Mouse (Mus musculus) embryo, embryonic 10.5 days (tissue): ENCODE results near the gene Abhd13.

Experiments used
- DNase-seq: peaks from one replicate; pipeline ENCODE4 v3.0.0-alpha.2; 2015; ENCODE audit warnings: low spot score

The Abhd13 gene

DNA sequence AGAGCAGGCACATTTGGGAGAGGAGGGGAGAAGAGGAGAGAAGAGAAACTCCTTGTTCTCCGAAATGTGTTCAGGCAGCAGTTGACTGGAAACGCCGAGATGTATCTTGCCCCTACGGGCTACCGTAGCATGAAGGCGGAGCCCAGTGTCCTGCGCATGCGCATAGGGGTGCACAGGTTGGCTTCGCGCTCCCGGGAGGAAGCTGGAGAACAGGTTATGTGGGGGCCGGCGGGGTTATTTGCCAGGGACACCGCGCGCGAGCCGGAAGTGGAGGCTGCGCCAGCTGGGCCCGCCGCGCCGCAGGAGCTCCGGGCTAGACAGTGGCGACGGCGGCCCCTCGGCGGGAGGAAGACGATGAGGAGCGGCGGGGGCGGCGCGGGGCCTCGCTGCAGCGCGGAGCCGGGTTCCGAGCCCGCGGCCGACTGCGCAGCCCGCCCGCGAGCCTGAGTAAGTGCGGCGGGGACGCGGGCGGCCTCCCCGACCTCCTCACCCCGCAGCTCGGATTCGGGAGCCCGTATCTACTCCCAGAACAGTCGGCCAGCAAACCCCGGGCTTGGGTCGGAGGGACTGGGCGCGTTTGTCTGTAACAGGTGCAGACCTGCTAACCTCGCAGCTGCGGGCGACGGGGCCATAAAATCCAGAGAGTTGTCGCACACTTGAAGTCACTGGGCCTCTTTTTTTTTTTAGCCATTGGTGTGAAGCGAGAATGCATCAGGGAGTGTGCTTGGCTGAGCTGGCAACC lies at the start of gene Abhd13, which contains the start of gene Lig4:
Abhd13 (plus strand) TSS at position 135 of the 742 bp plus-strand sequence.
Lig4 (minus strand) TSS at position 114 of the 742 bp plus-strand sequence.
- DNase-seq: peak; percentile 97

DNA sequence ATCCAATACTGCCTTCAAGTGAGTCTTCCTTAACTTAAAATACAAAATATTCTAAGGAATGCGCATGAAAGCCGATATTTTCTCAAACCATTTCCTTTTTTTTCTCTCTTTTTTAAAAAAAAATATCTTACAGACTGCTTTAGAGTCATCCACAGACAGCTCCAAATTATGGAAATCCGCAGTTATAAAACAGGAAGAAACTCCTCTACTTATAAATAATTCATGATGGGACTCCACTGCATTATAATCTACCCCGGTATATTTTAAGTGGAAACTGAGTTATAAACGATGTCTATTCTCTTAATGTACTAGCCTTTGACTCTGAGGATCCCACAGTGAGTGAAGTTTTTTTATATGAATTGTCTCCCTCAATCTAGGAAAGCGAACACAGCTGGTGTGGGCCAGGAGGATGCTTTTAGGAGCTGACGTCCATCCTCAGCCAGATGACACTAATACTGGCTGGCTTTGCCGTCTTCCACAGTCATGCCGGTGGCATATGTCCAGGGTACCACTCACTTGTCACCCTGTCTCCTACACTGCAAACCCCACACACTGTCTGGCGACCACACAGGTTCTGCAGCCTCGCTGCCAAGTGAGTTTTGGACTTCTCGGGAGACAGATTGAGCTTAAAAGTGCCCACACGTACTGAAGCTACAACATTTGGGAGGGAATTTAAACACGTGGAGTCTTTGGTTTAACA lies 47.6 kb upstream of the Abhd13 start:
- no peak for DNase-seq

DNA sequence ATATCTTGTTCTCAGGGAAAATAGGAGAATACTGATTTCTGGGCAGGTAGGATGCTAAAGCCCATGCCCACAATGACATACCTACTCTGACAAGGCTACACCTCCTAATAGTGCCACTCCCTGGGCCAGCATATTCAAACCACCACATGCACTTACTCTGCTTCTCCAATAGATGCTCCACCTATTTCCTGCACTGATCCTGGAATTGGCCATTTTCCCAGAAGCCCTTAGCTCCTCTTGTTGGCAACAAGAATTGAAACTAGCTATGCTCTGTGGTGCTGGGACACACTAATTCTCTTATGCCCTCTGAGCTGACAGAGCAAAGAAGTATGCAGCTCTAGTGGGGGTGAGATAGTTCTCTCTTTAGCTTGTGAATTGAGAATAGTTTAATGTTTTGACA lies 44.8 kb upstream of the Abhd13 start:
- no peak for DNase-seq

DNA sequence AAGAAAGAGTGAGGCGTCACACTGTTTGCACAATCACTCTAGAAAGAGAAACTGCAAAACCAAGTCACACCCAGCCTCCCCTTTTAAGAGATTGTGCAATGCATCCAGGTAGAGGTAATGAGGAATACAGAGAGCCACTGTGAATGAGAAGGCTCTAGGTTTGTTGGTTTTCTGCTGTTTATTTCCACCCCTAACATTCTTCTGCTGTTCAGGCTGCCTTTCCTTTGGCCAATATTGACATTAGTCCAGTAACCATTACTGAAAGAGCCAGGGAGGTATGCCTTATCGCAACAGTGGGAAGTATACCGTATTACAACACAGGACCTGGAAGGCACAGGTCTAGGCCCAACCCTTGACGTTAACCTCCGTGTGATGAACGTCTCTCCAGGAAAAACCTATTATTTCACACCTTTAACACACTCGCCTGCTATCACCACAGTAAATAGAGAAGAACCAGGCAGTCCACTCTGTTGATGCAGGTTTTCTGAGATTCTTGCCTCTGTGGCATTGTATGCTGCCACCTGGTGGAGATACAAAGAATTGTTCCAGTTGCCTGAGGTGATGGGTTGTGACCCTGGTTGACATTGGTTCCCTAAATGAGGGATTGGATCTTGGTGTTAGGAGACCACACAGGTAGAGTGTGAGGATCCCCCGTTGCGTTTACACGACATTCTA lies 42.5 kb upstream of the Abhd13 start:
- DNase-seq: peak; percentile 78

DNA sequence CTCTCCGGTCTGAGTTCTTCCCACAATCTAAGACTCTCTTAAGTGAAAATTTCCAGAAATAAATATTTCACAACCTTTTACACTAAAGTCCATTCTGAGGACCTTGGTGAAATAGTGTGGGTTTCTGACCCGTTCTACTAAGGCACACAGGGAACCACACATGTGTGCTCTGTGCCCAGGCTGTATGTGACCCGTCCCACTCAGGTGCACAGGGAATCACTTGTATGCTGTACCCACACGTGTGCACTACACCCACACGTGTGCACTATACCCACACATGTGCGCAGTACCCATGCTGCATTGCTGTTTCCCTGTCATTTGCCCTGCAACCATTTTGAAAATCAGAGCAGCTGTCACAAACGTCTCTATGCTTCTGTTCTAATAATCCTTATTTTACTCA lies 41.9 kb upstream of the Abhd13 start:
- DNase-seq: no peak

DNA sequence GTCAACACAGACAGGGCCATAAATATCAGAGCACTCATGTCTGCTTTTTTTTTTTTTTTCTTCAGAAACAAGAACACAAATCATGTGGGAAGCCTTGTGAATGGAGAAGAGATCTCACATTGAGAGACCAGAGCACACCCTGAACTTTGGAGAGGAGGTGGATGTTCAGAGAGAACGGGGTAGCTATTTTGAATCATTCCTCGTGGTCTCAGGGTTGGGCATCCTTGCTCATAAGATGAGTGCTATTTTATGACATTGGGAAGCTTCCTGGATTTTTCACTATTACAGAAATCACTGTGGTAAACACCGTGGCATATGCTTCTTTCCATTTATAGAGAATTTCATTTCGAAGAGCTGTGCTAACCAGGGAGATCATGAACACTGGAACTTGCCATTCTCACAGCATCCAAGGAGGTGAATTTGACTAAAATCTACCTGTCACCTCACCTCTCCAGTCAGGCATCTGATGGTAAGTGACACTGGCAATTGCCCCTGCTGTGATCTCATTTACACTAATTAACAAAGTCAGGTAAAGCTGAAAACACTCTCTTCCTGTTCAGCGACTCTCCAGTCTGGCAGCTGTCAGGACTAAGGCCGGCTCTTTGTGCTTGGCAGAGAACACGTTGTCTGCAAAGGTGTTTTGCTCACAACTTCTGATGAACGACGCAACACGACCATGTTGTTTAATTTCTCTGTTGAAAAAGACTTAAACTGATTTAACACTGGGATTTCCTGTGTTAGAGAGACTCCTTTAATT lies 28.2 kb upstream of the Abhd13 start:
- no peak for DNase-seq

DNA sequence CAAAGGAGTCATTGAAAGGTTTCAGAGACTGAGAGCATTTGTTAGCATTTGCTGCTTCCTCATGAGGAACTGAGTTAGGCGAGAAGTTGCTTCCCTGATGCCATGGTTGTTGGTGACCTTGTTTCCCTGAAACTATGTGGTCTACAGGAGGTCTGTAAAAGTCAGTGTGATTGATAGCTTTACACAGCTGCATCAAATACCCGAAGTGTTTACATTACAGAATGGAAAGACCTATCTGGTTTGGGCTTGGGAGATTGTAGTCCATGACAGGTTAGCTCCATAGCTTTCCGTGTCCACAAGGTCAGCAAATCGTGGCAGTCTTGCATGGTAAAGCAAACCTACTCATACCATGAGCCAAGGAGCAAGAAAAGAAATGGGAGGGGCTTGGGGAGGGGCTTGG lies 19.2 kb upstream of the Abhd13 start:
- DNase-seq: no peak

DNA sequence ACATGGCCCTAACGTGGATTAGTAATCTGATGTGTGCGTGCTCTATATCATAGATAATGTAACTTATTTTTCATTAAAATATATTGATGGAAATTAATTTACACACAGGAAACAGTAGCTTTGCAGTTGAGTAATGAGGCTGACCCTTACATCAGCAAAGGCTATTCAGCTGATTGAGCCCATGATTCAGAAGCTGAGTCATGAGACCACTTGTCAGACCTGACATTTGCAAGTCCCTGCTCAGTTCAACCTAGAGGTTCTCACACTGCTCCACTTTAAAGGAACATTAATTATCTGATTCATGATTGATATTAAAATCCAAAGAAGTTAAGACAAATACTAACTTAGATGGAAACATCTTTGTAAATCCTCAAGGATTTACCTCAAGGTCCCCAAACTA lies 17.6 kb upstream of the Abhd13 start:
- no peak for DNase-seq

DNA sequence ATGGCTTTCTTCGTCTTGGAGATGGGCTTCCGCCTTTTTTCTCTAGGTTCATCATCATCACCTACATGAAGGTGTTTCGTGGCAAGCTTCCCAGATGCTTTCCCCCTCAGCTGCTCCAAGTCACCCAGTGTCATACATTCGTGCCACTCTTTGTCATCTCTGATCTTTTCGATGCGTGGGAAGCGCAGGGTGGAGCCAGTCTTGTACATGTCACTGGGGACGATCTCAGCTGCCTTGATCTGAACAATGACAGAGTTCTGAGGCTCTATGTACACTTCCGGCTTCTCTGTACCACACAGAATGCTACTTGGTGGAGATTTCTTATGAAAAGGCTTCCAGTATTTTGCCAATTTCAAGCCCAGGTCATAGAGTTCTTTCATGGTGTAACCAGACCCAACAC lies 5.6 kb upstream of the Abhd13 start:
- DNase-seq: no peak

DNA sequence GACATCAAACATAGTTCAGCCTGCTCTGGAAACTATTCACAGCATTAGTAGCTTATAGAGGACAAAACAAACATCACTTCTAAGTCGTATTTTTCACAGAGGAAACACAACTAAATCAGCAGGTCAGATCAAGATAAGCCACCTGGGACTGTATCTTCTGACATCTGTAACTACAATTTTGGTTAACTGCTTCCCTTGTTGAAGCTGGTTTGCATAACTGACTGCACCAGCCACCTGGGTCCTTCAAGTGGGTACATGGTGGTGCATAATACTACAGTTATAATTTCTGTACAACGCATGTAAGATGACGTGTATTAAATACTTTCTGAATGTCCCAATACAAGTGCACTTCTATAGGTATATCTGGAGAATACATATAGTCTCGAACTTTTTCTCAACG lies 2.2 kb upstream of the Abhd13 start:
- DNase-seq: no peak

DNA sequence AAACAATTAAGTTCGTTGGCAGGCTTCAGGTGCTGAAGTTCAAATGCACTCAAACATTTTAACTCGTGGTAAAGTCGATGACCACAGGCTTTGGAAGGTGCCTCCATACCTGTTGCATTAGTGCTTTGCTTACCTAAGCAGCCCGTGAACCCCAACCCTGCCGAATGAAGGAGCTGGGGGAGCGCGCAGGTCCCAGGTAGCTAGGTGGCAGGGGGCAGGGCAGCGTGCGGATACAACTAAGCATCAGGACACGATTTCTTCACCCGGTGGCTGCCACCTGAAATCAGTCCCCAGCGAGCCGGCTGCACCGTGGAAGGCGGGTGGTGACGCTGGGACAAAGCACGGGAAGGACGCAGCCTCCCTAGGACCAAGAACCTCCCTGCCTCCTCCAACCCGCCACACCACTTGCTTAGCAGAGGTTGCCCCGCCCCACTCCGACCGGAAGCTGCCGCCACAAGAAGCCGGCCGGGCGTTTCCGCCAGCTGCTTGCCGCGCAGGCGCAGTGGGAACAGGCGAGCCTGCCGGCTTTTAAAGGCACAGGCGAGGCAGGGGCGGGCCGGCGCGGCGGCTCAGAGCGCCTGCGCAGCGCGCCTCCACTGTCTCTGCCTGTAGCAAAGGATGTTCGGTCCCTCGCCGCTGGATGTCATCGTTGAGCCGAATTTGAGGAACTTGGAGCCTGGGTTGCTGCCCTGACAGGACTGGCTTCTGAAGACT lies 1.5 kb upstream of the Abhd13 start:
- DNase-seq: peak; percentile 98

DNA sequence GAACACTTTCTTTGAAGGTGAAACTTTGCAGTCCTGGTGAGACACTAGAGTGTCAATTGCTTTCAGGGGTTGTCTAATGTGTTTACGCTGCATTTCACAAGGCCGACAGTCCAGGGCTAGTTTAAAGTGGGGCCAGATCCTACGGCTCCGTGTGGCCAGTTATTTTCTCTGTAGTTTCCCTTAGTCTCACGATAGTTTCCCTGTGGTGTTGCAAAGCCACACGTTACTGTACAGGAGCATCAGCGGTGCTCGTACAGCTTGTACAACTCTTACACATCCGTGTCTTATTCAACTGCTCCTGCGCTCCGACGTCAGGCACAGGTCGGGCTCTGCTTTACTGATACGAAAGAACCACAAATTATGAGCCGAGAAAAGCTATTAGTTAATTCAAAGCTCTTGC lies 491 bp upstream of the Abhd13 start:
- peak; percentile 18 for DNase-seq

DNA sequence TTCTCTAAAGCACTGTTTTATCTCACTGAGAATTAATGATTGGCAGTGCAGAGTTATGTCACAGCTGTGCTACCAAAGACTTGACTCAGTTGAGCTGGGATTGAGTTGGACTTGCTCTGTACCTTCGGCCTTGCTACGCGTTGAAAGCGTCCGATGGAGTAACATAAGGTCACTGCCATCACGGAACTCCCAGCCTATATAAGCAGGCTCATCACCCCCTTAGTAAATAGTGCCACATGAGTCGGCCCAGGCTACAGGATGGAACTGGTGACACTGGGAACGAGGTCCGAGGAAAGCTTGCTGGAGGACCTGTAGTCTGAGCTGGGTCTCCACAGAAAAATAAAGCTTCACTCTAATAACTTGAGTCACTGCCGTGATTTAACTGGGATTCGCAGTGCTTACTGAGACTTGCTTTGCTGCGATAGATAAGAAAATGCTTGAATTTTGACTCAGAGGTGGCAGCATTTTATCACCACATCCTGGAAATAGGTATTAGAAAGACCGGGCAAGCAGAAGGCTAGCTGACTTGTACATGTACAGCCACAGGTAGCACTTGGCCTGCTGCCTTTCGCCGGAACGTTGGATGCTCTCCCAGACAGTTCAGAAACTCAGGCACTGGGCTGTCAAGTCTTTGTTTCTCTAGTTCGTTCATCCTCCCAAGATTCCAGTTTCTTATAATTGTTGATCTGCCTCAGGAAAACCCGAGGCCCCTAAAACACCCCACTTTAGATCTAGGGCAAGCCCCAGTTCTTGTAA lies 1.1 kb downstream of the Abhd13 start:
- no peak for DNase-seq

DNA sequence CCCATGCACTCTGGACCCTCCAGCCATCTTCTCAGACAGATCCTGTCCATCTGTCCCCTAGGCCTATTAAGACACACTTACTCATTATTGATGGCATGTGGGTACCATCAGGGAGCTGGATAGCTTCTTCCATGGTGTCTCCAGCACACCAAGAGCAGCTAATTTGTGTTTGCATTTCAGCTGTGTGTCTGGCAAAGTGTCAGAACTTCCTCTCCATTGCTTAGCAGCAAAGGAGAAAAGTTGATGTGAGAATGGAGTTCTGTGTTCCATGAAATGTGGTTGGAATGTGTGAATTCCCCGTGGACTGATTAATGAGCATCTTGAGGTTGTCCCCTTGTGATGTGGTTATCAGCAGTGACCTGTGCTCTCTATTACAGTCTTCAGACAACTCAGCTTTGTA lies 2.2 kb downstream of the Abhd13 start:
- DNase-seq: no peak

DNA sequence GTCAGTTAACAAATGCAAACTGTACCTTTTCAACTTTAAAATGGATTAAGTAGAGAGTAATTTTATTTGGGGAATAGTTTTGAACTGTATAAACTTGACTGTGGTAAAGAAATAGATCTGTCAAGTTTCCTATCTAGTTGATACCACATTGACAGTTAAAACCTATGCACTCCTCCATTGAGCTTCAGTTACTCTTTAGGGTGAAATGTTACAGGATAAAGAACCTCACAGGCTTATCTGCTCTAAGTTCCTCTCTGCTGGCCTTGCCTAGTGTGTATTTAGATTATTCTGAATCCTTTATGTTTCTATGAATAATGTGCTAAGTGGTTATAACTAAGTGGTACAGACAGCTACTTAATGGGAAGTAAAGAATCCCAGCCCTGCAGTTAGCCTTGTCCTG lies 2.7 kb downstream of the Abhd13 start:
- DNase-seq: no peak

DNA sequence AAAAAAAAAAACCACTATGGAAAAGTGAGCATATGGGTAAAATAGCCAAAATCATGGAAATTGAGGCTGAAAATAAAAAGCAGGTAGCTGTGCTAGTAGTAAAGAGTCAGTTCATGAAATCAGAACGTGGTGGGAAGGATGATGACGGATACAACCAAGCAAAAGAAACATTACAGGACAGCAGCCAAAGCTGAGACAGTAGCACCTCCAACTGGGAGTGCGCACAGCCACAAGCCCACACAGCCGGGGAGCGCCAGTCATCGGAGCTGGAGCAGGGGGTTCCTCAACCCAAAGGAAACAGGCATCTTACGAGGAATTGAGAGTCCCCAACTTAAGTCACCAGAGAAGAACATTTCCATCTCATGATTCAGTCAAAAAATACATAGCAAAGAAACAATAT lies 26.6 kb downstream of the Abhd13 start:
- DNase-seq: no peak

DNA sequence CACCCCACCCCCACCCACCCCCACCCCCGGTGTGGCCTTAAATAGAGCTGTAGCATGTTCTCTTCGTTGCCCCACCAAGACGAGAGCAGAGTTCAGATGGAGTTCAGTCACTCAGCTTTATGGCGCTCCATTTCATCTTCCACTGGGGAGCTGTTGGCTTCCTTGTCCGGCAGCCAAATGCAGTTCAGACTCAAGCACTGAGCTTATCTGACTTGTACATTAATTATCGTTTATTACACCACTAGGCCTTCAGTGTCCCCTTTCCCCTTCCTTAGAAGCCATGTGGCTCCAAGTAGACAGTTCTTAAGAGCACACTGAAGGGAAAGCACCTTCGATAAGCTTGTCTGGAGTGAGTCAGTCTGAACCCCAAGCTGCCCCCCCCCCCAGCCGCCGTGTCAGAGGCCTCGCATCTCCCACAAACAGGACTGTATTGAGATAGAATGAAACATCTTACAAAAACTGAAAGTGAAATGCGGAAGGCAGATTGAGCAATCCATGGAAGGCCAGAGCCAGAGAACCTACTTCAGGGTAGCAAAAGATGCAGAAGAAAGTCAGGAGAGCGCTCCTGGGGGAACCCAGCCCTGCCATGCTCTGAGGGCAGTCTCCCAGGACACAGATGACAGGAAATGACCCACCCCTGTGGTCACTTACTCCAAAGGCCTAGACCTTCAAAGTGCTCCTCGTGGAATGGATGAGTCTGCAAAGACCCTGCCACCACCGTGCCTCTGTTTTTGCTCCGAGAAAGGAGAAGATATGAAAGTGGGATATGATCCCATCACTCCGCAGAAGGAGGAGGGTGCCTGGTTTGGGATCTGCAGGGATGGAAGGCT lies 28.9 kb downstream of the Abhd13 start, which contains the start of gene Tnfsf13b:
Tnfsf13b (plus strand) TSS at position 312 of the 830 bp plus-strand sequence.
- no peak for DNase-seq

DNA sequence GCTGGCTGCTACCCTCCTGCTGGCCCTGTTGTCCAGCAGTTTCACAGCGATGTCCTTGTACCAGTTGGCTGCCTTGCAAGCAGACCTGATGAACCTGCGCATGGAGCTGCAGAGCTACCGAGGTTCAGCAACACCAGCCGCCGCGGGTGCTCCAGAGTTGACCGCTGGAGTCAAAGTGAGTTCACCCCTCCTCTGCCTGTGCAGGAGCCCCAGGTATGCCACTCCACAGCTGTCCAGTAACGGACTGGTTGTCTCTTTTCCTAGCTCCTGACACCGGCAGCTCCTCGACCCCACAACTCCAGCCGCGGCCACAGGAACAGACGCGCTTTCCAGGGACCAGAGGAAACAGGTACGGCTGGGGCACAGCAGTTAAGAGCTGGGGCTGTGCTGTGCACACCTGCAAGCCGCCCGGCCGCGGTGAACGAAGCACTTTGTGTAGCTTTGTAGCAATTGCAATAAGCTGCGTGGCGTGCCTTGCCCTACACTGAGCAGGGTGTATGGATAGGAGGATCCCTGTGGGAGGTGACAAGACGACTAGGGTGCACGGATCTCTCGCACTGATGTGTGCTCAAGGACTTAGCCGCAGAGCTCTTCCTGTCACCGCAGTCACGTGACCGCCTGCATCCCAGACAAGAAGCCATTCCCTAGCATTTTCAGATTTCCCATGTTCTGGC lies 29.6 kb downstream of the Abhd13 start:
- peak; percentile 69 for DNase-seq

DNA sequence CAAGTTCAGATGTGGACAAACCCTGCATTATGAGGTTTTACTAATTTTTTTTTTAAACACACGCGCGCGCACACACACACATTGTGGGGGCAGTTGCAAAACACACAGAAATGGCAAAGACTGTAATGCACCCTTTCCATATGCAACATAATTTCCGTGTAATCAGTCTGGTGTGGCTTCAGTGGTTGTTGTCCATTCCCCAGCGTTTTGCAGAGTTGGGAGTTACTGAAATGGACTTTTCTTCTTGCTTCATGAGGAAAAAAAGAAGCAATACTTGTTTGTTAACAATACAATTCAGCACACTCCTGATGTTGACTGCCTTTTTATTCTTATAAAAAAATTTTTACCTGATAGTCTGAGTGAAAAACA lies 30.1 kb downstream of the Abhd13 start:
- no peak for DNase-seq
